Comparison of ENCODE assay signal across 20 mouse cellular contexts in genomic region chr9:14104921-14105320, GRCm38 (mm10).
DNase-seq lines count a peak whose midpoint lies in the region; ATAC-seq and TF ChIP-seq lines count a peak whose summit lies in the region.
"Had no signal": no experiment of that assay in that cellular context is flagged by ENCODE, and none has a peak within 500 bp of the region (broad histone marks: within the 10 kb centered on the region; RNA-seq: fewer than 3 reads in every experiment).

No protein-coding gene starts in this region.

- no peaks in the 10 kb centered on the region for H3K9me3 ChIP-seq in heart, embryonic 15.5 days (replicated peaks)
- no peaks in the 10 kb centered on the region for H3K9me3 ChIP-seq in heart, embryonic 12.5 days (replicated peaks)
- no peaks in the 10 kb centered on the region for H3K9me3 ChIP-seq in kidney, embryonic 14.5 days (ENCODE audit: control insufficient read depth, low read length)
- H3K9me3 ChIP-seq: embryonic facial prominence, embryonic 12.5 days; hindbrain, embryonic 12.5 days; neural tube, embryonic 12.5 days had no signal

- no peak overlapping the region for H3K9ac ChIP-seq in heart, embryonic 15.5 days
- no peak overlapping the region for H3K9ac ChIP-seq in heart, embryonic 12.5 days
- H3K9ac ChIP-seq in kidney, embryonic 14.5 days (ENCODE audit: low read depth, low read length): no peak overlapping the region
- H3K9ac ChIP-seq: embryonic facial prominence, embryonic 12.5 days; hindbrain, embryonic 12.5 days; neural tube, embryonic 12.5 days had no signal

- no peaks in the 10 kb centered on the region for H3K27me3 ChIP-seq in heart, embryonic 15.5 days
- no peaks in the 10 kb centered on the region for H3K27me3 ChIP-seq in heart, embryonic 12.5 days (replicated peaks)
- no peaks in the 10 kb centered on the region for H3K27me3 ChIP-seq in kidney, embryonic 14.5 days (ENCODE audit: control insufficient read depth, insufficient read depth, low read length)
- H3K27me3 ChIP-seq: embryonic facial prominence, embryonic 12.5 days; hindbrain, embryonic 12.5 days; neural tube, embryonic 12.5 days had no signal

- H3K27ac ChIP-seq in heart, embryonic 15.5 days: 0 out of 2 replicates have a peak overlapping the region, but pooled peaks have one; percentile 12
- H3K27ac ChIP-seq in heart, embryonic 12.5 days (ENCODE audit: poor library complexity, severe bottlenecking): no peak overlapping the region
- no peak overlapping the region for H3K27ac ChIP-seq in kidney, embryonic 14.5 days (ENCODE audit: low read depth, low read length)
- H3K27ac ChIP-seq: embryonic facial prominence, embryonic 12.5 days; hindbrain, embryonic 12.5 days; neural tube, embryonic 12.5 days had no signal

- peak; percentile 15 for DNase-seq in adrenal gland, postnatal 10 days
- DNase-seq in lung, adult 2 months: peak; percentile 28
- DNase-seq in lung, postnatal 25 days (ENCODE audit: low spot score): peak; percentile 61
- no peak for DNase-seq in ovary, adult 18-20 months (ENCODE audit: low spot score)
- DNase-seq in left cerebral cortex, postnatal 14 days (ENCODE audit: low spot score in 2 of 2): no peak
- DNase-seq: cerebellum, adult 11 months; cerebellum, postnatal 10 days; kidney, adult 2 months; kidney, postnatal 14 days; liver; spleen, adult 18-20 months; thymus, postnatal 25 days had no signal

- no peak for TF ChIP-seq CTCF in lung, adult 2 months (IDR thresholded peaks at IDR 0.05; ENCODE audit: insufficient read depth, low read length)

- H3K36me3 ChIP-seq in heart, embryonic 15.5 days: no peaks in the 10 kb centered on the region
- H3K36me3 ChIP-seq in heart, embryonic 12.5 days: no peaks in the 10 kb centered on the region
- no peaks in the 10 kb centered on the region for H3K36me3 ChIP-seq in kidney, embryonic 14.5 days (ENCODE audit: control insufficient read depth, insufficient read depth, low read length)
- H3K36me3 ChIP-seq: embryonic facial prominence, embryonic 12.5 days; hindbrain, embryonic 12.5 days; neural tube, embryonic 12.5 days had no signal

- 0 out of 2 replicates have a peak, but pooled peaks have one; percentile 50 for ATAC-seq in heart, embryonic 15.5 days (replicated peaks; ENCODE audit: insufficient number of reproducible peaks, insufficient read depth, low FRiP score, low read depth)
- ATAC-seq in heart, embryonic 12.5 days (ENCODE audit: insufficient number of reproducible peaks, low FRiP score): no peak
- no peak for ATAC-seq in kidney, embryonic 14.5 days (ENCODE audit: low FRiP score, low TSS enrichment)
- ATAC-seq: forebrain, embryonic 16.5 days; inflammation-experienced regulatory T-cells, adult 6 months had no signal

- peaks cover 12% of the 10 kb centered on the region for H3K4me1 ChIP-seq in heart, embryonic 15.5 days (replicated peaks)
- peaks cover 19% of the 10 kb centered on the region for H3K4me1 ChIP-seq in heart, embryonic 12.5 days (replicated peaks)
- no peaks in the 10 kb centered on the region; the same call in 1 of the 2 replicates for H3K4me1 ChIP-seq in lung, adult 2 months (ENCODE audit: control insufficient read depth, insufficient read depth, low read length)
- no peaks in the 10 kb centered on the region for H3K4me1 ChIP-seq in kidney, embryonic 14.5 days (ENCODE audit: control insufficient read depth, insufficient read depth, low read length)
- H3K4me1 ChIP-seq: embryonic facial prominence, embryonic 12.5 days; hindbrain, embryonic 12.5 days; neural tube, embryonic 12.5 days had no signal

- TF ChIP-seq POLR2A in lung, adult 2 months (IDR thresholded peaks at IDR 0.05; ENCODE audit: borderline replicate concordance, extremely low read depth, low read depth, low read length): no peak

- no peak overlapping the region for H3K4me2 ChIP-seq in heart, embryonic 15.5 days
- H3K4me2 ChIP-seq in heart, embryonic 12.5 days: no peak overlapping the region
- H3K4me2 ChIP-seq in kidney, embryonic 14.5 days (replicated peaks; ENCODE audit: low read depth, low read length): no peak overlapping the region
- H3K4me2 ChIP-seq: embryonic facial prominence, embryonic 12.5 days; hindbrain, embryonic 12.5 days; neural tube, embryonic 12.5 days had no signal

- intact Hi-C loops in left cerebral cortex, postnatal 14 days (cut with DNase I): no loop called here

- WGBS in heart, embryonic 15.5 days: 13% methylated on average over 2 of the region's 2 CpGs
- WGBS in heart, embryonic 12.5 days: 20% methylated on average over 2 of the region's 2 CpGs
- WGBS in lung, adult 2 months: 28% methylated on average over 2 of the region's 2 CpGs
- 40% methylated on average over 2 of the region's 2 CpGs for WGBS in kidney, embryonic 14.5 days

- no peak overlapping the region for H3K4me3 ChIP-seq in heart, embryonic 15.5 days
- H3K4me3 ChIP-seq in heart, embryonic 12.5 days: no peak overlapping the region
- no peak overlapping the region for H3K4me3 ChIP-seq in lung, adult 2 months (replicated peaks; ENCODE audit: extremely low read depth, low read depth, low read length)
- H3K4me3 ChIP-seq in kidney, embryonic 14.5 days (ENCODE audit: low read length): no peak overlapping the region
- H3K4me3 ChIP-seq: embryonic facial prominence, embryonic 12.5 days; hindbrain, embryonic 12.5 days; neural tube, embryonic 12.5 days had no signal

Comparison
In these comparisons a context has a peak if more than half of its experiments do, and no peak if none do; other contexts are left out.
1. DNase-seq: peak in adrenal gland, postnatal 10 days (single experiment), lung, adult 2 months (single experiment) and lung, postnatal 25 days (single experiment); none in ovary, adult 18-20 months (single experiment) and left cerebral cortex, postnatal 14 days (0 of 2).